Mouse (Mus musculus) regulatory T cell (primary cell): ENCODE results near the gene Asb10.
"Not testable (repeated sequence)": the region's sequence is repeated elsewhere in the genome, so short reads cannot be mapped to it uniquely, and the experiment has no call there.

Experiments used
- in situ Hi-C: fragments of 300-600 bp; cut with MboI, MseI; formaldehyde crosslinking; loops from one replicate; pipeline ENCODE4 v1.15.1; 2025; ENCODE audit warnings: high pct_unique_total_duplicates

Gene Asb10

GRCm38 (mm10) chr5:24540387-24541143 is at the start of gene Asb10:
Gene Asb10 (minus strand): TSS chr5:24540978.
- in situ Hi-C loops: no loop called here

DNA sequence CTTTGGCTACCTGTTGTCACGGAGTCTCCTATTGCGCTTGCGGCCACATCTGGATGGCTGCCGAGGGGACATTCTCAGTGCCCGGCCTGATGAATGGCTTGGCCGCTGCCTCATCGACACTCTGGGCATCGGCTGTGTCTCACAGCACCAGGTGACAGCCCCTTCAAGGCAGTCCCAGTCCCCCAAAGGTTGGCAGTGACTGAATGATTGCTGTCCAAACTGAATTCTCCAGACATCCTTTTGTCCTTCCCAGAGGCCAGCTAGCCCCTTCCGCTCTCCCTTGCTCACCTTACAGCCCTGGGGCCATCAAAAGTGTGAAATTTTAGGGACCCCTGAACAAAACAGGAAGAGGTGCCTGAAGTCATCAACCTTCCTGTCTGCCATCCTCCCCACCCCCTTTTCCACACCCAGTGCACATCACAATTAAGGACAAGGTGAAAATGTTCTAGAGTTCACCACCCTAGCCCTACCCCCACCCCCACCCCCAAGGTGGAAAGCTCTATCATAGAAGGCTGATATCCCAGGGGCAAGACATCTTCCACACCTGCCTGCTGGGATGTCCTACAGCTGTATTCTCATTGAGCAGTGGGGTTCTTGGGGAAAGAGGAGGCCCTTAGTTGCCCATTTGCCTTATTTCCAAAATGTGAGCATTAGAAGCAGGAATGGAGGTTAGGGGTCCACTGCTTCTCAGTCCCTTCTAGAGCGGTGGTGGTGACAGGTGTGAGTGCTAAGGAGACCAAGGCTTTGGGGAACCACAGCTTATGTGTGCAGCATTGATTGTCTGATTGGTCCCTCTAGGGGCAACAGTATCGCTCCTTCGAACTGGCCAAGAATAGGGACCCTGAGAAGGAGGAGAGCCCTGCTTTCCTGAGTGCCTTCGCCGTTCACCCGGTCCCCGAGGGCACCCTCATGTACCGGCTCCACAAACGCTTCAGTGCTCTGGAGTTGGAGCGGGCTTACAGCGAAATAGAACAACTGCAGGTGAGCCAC is 49.0 kb upstream of the Asb10 start:
- in situ Hi-C loops: loop anchor here (25.0 kb wide), 1 partner anchor 1178 kb away; no protein-coding TSS in a partner anchor

- in situ Hi-C loops: loop anchor here (25.0 kb wide), 1 partner anchor 1175 kb away; no protein-coding TSS in a partner anchor
Observed at GRCm38 (mm10) chr5:24587200-24587577, 46.4 kb upstream of the Asb10 start.

GRCm38 (mm10) chr5:24586547-24587199 is 45.9 kb upstream of the Asb10 start, which contains the start of gene Chpf2:
Gene Chpf2 (plus strand): TSS chr5:24586741.
- in situ Hi-C loops: loop anchor here (25.0 kb wide), 1 partner anchor 1174 kb away; no protein-coding TSS in a partner anchor

DNA sequence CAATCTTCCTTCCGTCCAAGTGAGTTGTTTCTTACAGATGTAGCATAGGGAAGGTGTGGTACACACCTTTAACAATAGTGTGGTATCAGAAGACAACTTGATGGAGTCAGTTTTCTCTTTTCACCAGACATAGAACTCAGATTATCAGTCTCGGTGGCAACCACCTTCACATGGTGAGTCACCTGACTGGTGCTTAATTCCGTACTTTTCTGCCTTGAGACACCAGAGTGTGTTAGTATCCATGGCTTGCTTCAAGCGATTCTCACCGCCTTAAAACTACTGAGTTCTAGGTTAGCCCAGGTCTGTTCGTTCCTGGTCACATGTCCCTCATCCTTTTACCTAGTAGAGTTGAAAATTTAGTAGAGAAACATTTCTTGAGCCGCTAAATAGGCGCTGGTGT is 45.3 kb upstream of the Asb10 start:
- in situ Hi-C loops: loop anchor here (25.0 kb wide), 1 partner anchor 1174 kb away; no protein-coding TSS in a partner anchor

DNA sequence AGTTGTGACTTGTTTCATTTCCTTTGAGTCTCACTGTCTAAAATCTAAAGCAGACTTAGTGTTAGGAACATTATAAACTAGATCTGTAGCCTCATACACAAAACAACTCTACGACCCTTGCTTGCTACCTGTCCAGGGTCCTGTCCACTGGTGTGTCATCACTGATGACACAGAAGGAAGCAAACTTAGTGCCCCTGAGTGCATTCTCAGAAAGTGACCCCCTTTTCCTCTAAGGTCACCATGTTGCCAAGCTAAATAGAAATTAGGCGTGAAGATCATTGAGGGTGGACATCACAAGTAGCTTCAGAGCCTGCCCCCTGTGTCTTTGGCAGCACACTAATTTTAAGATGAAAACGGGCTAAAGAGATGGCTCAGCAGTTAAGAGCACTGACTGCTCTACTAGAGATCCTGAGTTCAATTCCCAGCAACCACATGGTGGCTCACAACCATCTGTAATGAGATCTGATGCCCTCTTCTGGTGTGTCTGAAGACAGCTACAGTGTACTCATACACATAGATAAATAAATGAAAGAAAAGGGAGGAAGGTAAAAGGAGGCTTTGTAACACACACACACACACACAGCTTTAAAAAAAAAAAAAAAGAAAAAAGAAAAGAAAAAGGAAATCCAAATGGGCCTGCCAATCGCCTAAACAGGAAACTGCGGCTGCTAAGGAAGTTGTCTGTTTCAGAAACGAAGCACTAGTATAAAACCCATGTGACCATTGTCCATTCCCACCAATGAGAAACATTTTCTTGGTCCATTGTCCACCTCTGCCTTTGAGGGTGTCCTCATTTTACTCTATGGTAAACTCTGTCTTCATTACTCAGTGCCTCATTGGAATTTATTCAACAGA is 37.6 kb upstream of the Asb10 start:
- in situ Hi-C loops: loop anchor here (25.0 kb wide), 1 partner anchor 1166 kb away; no protein-coding TSS in a partner anchor

DNA sequence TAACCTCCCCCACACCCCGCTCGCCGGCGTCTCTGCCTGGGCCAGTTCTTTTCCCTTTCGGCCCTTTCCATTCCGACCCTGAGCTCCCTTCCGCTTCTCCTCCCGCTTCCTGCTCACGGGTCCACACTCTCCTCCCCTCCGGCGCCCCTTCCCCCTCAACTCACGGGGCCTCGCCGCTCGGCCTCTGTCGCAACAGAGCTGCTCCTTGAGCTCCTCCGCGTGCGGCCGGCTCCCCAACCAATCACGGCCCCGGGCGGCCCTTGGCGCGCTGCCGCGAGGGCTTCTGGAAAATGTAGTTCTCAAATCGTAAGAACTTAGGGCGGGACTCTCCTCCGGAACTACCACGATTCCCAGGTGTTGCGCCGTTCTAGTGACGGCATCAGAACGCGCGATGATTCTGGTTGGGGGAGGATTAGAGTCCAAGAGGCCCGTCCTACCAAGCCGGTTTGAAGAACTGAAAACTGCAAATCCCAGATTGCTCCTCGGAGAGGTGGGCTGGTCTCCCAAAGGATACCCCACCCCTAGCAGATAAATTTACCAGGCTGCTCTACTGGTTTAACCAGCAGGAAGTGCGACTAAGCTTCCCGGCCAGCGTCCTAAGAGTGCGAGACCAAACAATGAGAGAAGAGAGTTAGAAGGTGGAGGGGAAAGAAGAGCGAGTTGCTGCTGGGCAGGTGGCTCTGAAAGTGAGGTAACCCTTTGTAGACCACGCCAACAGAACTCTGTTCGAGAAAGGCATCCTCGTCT is 36.6 kb upstream of the Asb10 start, which contains the start of gene Abcf2:
TSS of gene Abcf2 (minus strand) at position 285 of the 747 bp plus-strand sequence.
- in situ Hi-C loops: loop anchor here (25.0 kb wide), 1 partner anchor 1165 kb away; no protein-coding TSS in a partner anchor

GRCm38 (mm10) chr5:24576801-24577182 is 36.0 kb upstream of the Asb10 start:
- in situ Hi-C loops: loop anchor here (25.0 kb wide), 1 partner anchor 1164 kb away; no protein-coding TSS in a partner anchor

DNA sequence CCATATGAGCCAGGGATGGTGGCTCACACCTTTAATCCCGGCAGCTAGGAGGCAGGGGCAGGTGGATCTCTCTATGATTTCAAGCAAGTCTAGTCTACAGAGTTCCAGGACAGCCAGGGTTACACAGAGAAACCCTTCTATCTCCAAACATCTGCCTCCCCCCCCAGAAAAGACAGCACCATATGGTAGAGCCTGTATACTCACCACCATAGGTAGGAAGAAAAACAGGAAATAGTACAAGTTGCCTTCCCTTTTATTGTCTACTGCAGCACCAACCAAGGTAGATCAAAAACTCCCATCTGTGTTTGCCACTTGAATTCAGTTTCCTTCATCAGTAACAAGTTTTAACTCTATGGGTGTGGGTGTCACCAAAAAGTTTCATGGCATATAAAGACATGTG is 35.2 kb upstream of the Asb10 start:
- in situ Hi-C loops: loop anchor here (25.0 kb wide), 1 partner anchor 1164 kb away; no protein-coding TSS in a partner anchor

- in situ Hi-C loops: no loop called here
Observed at GRCm38 (mm10) chr5:24556709-24557108, 15.9 kb upstream of the Asb10 start, which contains the start of gene 4931409K22Rik. Gene 4931409K22Rik (minus strand): TSS chr5:24556809.

DNA sequence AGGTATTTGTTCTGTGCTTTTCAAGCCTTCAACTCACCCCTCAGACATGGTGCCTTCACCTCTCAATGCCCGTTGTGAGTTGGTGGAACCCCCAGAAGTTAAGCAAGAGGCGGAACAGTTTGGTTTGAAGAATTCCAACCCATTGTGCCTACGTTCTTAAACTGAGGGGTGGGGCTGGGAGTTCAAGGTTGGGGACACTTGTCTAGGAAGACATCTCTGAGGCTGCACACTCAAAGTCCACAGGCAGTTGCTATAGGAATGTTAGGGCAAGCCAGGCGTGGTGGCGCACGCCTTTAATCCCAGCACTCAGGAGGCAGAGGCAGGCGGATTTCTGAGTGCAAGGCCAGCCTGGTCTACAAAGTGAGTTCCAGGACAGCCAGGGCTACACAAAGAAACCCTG is 14.6 kb upstream of the Asb10 start:
- in situ Hi-C loops: not testable (repeated sequence)

- in situ Hi-C loops: no loop called here
Observed at GRCm38 (mm10) chr5:24553621-24554244, 13.0 kb upstream of the Asb10 start.

DNA sequence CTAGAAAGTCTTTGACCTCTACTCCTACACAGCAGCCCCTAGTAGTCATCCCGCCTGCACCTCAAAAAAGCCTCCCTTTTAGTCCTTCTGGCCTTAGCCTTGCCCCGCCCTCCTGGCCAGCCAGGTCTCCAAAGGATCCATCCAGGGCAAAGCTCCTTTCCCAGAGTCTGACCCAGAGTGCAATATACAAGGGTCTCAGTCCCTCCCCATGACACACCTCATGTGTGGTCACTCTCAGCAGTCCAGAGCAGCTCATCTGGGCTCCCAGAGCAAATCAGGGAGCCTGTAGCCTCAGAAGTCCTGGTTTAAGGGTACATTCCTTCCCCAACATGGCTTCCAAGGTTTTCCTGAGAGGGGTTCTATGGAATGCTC is 10.5 kb upstream of the Asb10 start:
- in situ Hi-C loops: no loop called here

DNA sequence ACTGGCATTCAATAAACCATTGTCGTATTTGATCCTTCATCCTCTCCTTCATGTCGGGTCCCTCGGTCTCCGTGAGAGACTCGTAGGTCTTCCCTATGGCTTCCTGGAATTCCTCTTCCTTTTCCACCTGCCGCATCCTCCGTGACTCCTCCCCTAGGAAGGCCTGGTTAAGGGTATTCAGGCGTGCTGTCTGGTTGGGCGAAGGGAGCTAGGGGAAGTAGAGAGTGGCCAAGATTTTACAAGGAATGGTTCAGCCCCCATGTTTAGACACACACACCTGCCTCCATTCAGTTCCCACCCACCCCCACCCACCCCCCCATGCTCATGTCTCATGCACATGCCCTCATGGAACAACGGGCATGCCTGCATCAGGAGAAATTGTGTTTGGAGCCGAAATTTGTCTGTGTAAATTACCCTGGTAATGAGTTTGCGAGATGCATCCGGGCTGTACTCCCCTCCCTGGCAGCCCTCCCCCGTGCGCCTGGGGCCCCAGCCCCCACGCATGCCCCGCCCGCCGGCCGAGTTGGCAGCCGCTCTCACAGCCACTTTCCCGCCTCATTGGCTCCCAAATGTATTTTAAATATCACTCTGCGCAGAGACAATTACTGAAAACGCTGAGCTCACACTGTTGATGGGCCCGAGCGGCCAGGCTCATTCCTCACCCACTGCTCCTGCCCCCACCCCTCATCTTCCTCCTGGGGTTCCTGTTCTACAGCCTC is 10.0 kb upstream of the Asb10 start:
- in situ Hi-C loops: no loop called here

DNA sequence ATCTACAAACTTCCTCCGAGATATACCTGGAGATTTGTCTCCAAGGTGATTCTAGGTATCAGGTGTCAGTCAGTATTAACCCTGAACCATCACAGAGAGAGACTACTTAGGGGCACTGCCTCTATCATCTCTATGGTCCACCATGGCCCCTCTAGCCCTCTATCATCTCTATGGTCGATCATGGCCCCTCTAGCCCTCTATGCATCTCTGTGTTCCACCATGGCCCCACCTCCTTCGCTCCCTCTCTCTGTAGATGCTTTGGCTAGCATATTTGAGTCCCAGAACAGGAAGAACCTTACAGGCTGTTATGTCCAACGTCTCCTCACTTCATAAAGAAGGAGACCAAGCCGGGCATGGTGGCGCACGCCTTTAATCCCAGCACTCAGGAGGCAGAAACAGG is 1.9 kb upstream of the Asb10 start:
- in situ Hi-C loops: no loop called here

DNA sequence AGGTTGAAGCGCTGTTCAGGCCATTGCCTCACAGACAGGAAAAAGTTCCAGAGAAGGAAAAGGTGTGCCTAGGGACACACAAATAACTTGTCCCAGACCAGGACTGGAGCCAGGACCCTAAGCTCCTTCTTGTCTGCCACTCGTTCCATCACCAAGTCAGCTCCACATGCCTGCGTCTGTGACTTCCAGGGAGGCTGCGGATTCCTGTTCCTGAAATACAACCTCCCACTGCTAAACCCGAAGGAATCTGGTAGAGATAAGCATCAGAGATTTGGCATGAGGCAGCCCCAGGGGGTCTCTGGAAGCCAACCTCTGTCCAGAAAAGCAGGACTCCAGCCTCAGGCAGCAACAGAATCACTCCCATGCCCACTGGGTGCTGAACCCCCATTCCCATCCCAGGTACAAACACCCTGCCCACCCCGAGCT is 379 bp upstream of the Asb10 start:
- in situ Hi-C loops: no loop called here

DNA sequence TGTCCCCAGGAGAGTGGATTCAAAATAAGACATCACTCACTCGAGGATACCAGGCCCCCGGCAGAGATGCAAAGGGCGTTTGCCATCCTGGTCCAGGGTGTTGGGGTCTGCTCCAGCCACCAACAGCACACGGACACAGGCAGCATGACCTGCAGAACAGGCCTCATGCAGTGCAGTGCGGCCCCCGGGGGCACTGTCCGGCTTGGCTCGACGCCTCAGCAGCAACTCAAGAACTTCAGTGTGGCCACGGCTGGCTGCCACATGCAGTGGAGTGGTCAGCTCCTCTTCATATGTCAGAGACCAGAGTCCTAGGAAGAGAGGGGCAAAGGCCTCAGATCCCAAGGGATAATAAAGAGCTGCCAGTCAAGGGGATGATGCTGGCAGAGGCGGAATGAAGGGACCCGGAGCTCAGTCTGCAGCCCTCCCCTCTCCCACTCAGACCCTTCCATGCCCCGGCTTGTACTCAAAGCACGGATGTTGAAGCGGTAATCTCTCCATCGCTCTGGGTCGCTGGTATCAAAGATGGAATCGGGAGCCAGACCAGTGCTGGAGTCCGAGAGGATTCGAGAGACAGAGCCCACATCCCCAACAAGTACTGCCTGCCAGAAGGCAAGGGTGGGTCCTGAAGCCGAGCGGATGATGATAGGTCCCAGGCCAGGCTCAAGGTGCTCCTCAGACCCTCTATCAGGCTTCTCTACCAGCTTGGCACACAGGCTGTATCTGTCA is 1.0 kb downstream of the Asb10 start:
- in situ Hi-C loops: no loop called here

- in situ Hi-C loops: no loop called here
Observed at GRCm38 (mm10) chr5:24537618-24538017, 3.2 kb downstream of the Asb10 start.
